Mouse (Mus musculus) limb, embryonic 11.5 days (tissue): ENCODE measurements around the gene Theg. TPM values are rescaled to one million over a fixed set of nuclear protein-coding genes. Genes with fewer than 3 reads are reported as not detected.

Experiments used
- ATAC-seq: fragments of 200-750 bp; cut with Nextera tagmentation; 2 replicates; pipeline ENCODE4 v1.8.0; 2017; ENCODE audit warnings: low read depth; ENCODE audit not compliant: insufficient number of reproducible peaks, low FRiP score, low TSS enrichment
- DNase-seq: peaks from one replicate; pipeline ENCODE4 v3.0.0-alpha.2; 2015; ENCODE audit warnings: low spot score
- H3K27ac ChIP-seq: fragments of 300-500 bp; sonication (generic); replicated peaks from 2 replicates; pipeline ENCODE4 v1.5.1; 2014; ENCODE audit warnings: low read depth, mild to moderate bottlenecking, low read length
- H3K27me3 ChIP-seq: fragments of 300-500 bp; sonication (generic); 2 replicates; pipeline ENCODE4 v1.6.1; 2014; ENCODE audit warnings: mild to moderate bottlenecking, low read length, mixed read lengths; ENCODE audit not compliant: control insufficient read depth, insufficient read depth
- H3K36me3 ChIP-seq: fragments of 300-500 bp; sonication (generic); 2 replicates; pipeline ENCODE4 v1.6.1; 2014; ENCODE audit warnings: mild to moderate bottlenecking, low read length, moderate library complexity, mixed read lengths; ENCODE audit not compliant: control insufficient read depth, insufficient read depth
- H3K4me1 ChIP-seq: fragments of 300-500 bp; sonication (generic); 2 replicates; pipeline ENCODE4 v1.6.1; 2014; ENCODE audit warnings: low read length, mixed read lengths; ENCODE audit not compliant: control insufficient read depth, insufficient read depth
- H3K4me2 ChIP-seq: fragments of 300-500 bp; sonication (generic); 2 replicates; pipeline ENCODE4 v1.6.1; 2014; ENCODE audit warnings: low read depth, mild to moderate bottlenecking, moderate library complexity; ENCODE audit not compliant: severe bottlenecking
- H3K4me3 ChIP-seq: fragments of 300-500 bp; sonication (generic); 2 replicates; pipeline ENCODE4 v1.5.1; 2014; ENCODE audit warnings: low read depth, low read length
- H3K9ac ChIP-seq: fragments of 300-500 bp; sonication (generic); 2 replicates; pipeline ENCODE4 v1.6.1; 2014; ENCODE audit warnings: mild to moderate bottlenecking, low read length
- H3K9me3 ChIP-seq: fragments of 300-500 bp; sonication (generic); 2 replicates; pipeline ENCODE4 v1.6.1; 2016; ENCODE audit warnings: low read length; ENCODE audit not compliant: control insufficient read depth
- WGBS: fragments of 180-500 bp; shearing (Covaris S2); extraction: QIAGEN DNeasy Blood & Tissue Kit; methylation state at CpG from one replicate; pipeline ENCODE4 v1.1.7; 2014; 5-methylcytosine and 5-hydroxymethylcytosine counted together
- polyA plus RNA-seq: library from polyadenylated mRNA; unstranded; fragments of >200 nt; fragmentation: Nextera tagmentation; extraction: Ambion mirVana; gene quantifications from 2 replicates; pipeline ENCODE4 v1.2.1, GENCODE M21; 2014

Gene Theg
- polyA plus RNA-seq, 1 experiment from 2014 or later, result not detected

DNA sequence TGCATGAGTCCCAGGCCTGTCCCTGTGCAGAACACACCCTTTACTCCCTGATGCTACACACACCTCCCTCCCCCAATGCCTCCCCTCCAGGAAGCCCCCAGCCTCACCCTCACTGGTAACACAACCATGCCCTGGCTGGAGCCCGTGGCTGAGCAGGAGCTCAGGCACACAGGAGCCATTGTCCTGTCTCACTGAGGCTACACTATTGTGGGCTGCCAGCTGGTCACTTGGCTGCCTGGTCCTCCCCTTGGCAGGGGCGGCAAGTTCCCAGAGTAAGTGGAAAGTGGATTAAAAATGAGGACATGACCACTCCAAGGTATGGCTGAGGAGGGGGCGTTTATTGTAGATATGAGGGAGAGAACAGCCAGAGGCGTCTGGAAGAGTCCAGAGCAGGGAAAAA, 19.4 kb upstream of the Theg start:
- Histone ChIP-seq H3K4me3 (no peak overlapping the region), H3K4me2 (no peak overlapping the region), H3K9ac (no peak overlapping the region), H3K27ac (no peak overlapping the region), H3K36me3 (no peaks in the 10 kb centered on the region), H3K4me1 (no peaks in the 10 kb centered on the region), H3K9me3 (no peaks in the 10 kb centered on the region), H3K27me3 (peaks cover 2% of the 10 kb centered on the region; the same call in 1 of the 2 replicates)
- no peak for ATAC-seq
- WGBS, result 70% methylated on average over 4 of the region's 4 CpGs
- no peak for DNase-seq

DNA sequence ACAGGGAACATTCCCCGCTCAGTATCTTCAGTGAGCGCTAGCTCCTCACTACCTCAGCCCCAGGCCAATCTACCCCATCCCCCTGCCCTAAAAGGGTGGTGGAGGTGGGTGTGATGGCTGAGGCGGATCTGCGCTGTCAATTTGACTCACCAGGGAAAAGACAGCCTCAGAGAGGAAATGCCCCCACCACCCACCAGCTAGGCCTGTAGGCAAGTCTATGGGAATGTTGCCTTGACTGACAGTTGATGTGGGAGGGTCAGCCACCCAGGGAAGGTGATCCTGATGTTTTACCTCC, 10.8 kb upstream of the Theg start:
- Histone ChIP-seq H3K4me1 (no peaks in the 10 kb centered on the region), H3K4me2 (no peak overlapping the region), H3K27me3 (no peaks in the 10 kb centered on the region), H3K9me3 (no peaks in the 10 kb centered on the region), H3K4me3 (no peak overlapping the region), H3K36me3 (no peaks in the 10 kb centered on the region), H3K9ac (no peak overlapping the region), H3K27ac (no peak overlapping the region)
- 73% methylated on average over 4 of the region's 4 CpGs for WGBS
- DNase-seq (no peak), ATAC-seq (no peak)

DNA sequence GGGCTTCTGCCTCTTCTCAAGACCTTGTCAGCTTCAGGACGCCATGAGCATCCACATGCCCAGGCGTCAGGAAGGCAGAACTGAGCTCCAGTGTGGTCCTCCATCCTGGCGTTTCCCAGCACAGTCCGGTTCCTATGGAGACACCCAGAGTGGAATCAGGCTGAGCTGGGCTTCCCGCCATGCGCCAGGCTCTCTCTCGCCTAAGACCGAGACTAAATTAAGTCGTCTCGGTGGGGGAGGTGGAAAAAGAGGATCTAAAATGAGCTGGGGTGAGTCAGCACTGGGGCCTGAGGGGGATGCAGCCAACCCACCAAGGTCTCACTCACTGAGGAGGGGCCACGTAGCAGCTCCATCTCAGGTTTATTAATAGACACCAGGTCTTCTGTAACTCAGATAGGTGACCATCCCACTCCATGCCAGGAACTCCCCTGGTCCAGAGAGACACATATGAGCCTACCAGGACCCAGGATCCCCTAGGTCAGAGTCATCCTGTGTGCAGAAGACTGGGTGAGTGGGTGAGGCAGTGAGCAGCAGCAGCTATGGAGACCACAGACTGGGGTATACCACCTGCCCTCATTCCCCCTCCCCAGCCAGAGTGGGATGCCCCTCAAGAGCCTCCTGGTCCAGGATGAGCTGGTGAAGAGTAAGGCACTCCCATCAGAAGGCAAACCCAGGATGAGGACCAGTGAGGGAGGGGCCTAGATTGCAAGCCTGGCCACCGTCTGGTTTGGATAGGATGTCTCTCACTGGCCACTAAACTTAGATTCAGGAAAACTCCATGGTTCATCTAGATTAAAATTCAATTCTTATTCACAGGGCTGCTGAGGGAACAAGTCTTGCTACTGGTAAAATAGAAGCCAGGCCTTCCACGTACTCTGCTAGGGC, 10.2 kb upstream of the Theg start:
- no peaks in the 10 kb centered on the region for H3K4me1 ChIP-seq
- 37% methylated on average over 13 of the region's 13 CpGs for WGBS
- H3K9ac ChIP-seq, result no peak overlapping the region
- ATAC-seq (no peak), DNase-seq (no peak)
- H3K27me3 ChIP-seq, result no peaks in the 10 kb centered on the region
- no peak overlapping the region for H3K4me2 ChIP-seq
- H3K9me3 ChIP-seq, result no peaks in the 10 kb centered on the region
- H3K27ac ChIP-seq, result no peak overlapping the region
- H3K36me3 ChIP-seq, result no peaks in the 10 kb centered on the region
- H3K4me3 ChIP-seq, result no peak overlapping the region

DNA sequence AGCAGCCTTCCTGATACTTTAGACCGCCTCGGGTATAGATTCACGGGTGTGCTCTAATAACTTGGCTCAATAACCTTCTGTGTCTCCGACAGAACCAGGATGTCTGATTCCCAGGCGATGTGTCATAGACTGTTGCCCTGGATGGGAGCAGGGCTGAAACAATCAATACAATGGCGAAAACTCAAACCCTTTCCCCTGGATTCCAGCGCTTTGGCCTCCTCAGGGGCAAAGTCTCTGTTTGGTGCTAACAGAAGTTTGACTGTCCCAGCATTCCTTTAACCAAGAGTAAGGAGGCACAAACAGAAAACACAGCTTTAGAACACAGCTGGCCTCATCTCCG, 8.4 kb upstream of the Theg start:
- no peak overlapping the region for H3K27ac ChIP-seq
- 61% methylated on average over 8 of the region's 8 CpGs for WGBS
- ATAC-seq (no peak), DNase-seq (no peak)
- no peak overlapping the region for H3K4me3 ChIP-seq
- no peak overlapping the region for H3K4me2 ChIP-seq
- H3K9ac ChIP-seq, result no peak overlapping the region
- no peaks in the 10 kb centered on the region for H3K9me3 ChIP-seq
- no peaks in the 10 kb centered on the region for H3K4me1 ChIP-seq
- H3K27me3 ChIP-seq, result no peaks in the 10 kb centered on the region
- no peaks in the 10 kb centered on the region for H3K36me3 ChIP-seq

DNA sequence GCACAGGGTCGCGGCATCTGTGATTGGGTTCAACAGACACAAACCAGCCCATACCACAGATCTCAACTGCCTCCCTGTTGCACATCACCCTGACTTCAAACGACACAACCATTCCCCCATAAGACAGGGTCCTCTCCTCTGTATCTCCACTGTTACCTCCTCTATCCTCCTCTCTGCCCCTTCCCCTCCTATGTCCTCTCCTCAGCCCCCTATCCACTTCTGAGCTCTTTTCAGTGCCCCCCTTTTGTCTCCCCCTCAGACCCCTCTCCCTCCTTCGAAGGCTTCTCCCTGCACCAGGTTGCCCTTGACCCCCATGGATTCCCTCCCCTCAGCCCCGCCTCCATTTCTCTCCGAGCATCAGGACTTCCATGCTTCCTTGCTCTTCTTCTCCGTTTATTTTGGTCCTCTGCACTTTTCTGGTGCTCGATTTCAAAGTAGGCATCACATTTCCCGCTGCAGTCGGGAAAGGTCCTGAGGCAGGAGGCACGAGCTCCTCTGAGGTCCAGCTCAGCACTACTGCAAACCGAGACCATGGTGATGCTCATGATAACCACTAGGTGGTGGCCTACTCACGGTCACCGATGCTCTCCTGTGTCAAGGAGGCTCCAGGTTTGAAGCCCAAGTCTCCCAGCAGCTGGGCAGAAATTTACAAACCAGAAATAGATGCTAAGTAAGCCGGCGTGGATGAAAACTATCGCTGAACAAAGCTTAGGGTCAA, 7.9 kb upstream of the Theg start:
- Histone ChIP-seq H3K27me3 (no peaks in the 10 kb centered on the region), H3K36me3 (no peaks in the 10 kb centered on the region), H3K9me3 (no peaks in the 10 kb centered on the region), H3K9ac (no peak overlapping the region), H3K27ac (no peak overlapping the region), H3K4me3 (no peak overlapping the region), H3K4me2 (no peak overlapping the region), H3K4me1 (no peaks in the 10 kb centered on the region)
- DNase-seq, result peak; percentile 75
- ATAC-seq, result peak; percentile 72; the same call in 1 of the 2 replicates
- WGBS, result 21% methylated on average over 17 of the region's 17 CpGs

DNA sequence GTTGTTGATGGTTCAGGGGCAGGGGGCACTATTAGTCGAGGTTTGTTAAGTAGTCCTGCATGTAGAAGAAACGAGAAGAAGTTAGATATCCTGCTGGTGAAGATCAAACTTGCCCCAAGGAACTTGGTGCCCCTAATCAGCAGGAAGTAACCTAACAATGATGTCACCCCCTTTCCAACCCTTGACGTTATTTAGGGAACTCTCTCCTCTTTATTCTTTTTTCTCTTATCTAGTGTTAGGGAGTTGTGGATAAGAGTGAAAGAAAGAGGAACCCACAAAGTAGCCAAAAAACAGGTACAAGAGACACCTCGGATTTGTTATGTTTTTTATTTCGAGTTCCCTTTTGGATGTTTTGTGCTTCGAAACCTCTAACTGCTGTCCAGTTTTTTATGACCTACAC, 7.0 kb upstream of the Theg start:
- Histone ChIP-seq H3K4me1 (no peaks in the 10 kb centered on the region), H3K4me2 (no peak overlapping the region), H3K27ac (no peak overlapping the region), H3K9ac (no peak overlapping the region), H3K27me3 (no peaks in the 10 kb centered on the region), H3K9me3 (no peaks in the 10 kb centered on the region), H3K4me3 (no peak overlapping the region), H3K36me3 (no peaks in the 10 kb centered on the region)
- DNase-seq, result no peak
- WGBS, result 55% methylated on average over 6 of the region's 6 CpGs
- no peak for ATAC-seq

DNA sequence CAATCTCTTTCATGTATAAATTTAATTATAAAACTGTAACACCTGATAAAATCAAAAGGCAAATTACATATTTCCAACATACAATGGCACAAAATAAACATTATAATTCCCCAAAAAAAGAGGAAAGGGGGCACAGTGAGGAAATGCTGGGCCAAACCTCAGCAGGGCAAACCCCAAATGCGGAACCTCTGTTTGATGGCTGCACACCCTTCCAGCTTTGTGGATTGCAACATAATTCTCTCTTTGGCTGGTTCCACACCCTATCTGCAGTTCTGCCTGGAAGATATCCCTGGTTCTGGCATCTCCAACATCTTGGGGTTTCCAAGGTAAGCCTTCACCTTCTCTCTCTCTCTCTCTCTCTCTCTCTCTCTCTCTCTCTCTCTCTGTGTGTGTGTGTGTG, 3.6 kb upstream of the Theg start:
- Histone ChIP-seq H3K9ac (no peak overlapping the region), H3K4me1 (no peaks in the 10 kb centered on the region), H3K27ac (no peak overlapping the region), H3K36me3 (no peaks in the 10 kb centered on the region), H3K4me3 (no peak overlapping the region), H3K27me3 (no peaks in the 10 kb centered on the region), H3K4me2 (no peak overlapping the region), H3K9me3 (no peaks in the 10 kb centered on the region)
- WGBS, result 97% methylated on average over 1 of the region's 1 CpGs
- ATAC-seq, result no peak
- DNase-seq, result no peak

DNA sequence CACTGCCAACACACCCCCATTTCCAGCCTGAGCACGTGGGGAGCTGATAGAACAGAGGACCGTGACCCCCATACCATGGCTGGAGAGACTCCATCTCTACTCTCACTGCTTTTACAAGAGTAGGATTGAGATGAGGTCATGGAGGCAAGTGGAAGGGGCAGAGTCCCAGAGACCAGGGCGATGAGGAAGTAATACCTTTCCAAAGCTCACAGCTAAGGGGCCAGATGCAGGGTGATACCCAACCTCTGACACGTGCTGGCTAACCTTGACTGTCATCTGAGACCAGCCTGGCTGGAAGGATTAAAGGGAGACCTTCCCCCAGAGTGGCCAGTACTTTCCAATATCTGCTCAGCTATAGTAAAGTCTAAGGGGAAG, 608 bp upstream of the Theg start:
- Histone ChIP-seq H3K4me2 (no peak overlapping the region), H3K9ac (0 out of 2 replicates have a peak overlapping the region, but pooled peaks have one; percentile 18), H3K27me3 (no peaks in the 10 kb centered on the region), H3K9me3 (no peaks in the 10 kb centered on the region), H3K36me3 (no peaks in the 10 kb centered on the region), H3K27ac (no peak overlapping the region), H3K4me1 (no peaks in the 10 kb centered on the region), H3K4me3 (no peak overlapping the region)
- no peak for DNase-seq
- 70% methylated on average over 4 of the region's 4 CpGs for WGBS
- no peak for ATAC-seq
